Comparison of ENCODE assay signal across 34 mouse cellular contexts in the genomic region with DNA sequence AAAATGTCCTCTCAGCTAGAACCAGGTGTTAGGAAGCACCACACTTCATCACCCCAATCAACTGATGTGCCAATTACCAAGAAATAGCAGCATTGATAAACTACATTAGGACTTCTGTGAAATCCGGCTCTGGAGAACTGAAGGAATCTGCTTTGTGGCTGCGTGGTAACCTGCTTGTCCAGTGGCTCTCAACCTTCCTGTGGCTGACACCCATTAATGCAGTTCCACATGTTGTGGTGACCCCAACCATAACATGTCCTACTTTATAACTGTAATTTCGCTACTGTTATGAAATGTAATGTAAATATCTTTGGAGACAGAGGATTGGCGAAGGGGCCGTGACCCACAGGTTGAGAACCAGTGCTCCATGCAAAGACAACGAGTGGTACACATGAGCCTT.
"Had no signal": no experiment of that assay in that cellular context is flagged by ENCODE, and none has a peak within 500 bp of the region (broad histone marks: within the 10 kb centered on the region; RNA-seq: fewer than 3 reads in every experiment).

No protein-coding gene starts in this region.

- H3K9ac ChIP-seq: heart, embryonic 12.5 days; heart, embryonic 13.5 days; heart, embryonic 15.5 days; hindbrain, embryonic 12.5 days; hindbrain, embryonic 13.5 days; hindbrain, embryonic 14.5 days; hindbrain, embryonic 15.5 days; intestine, embryonic 15.5 days; kidney, embryonic 15.5 days had no signal

- ATAC-seq: hindbrain, embryonic 16.5 days; hindbrain, postnatal 0 days; inflammation-experienced regulatory T-cells, adult 6 months; intestine, embryonic 15.5 days; intestine, embryonic 16.5 days; intestine, postnatal 0 days had no signal

- H3K4me3 ChIP-seq: heart, embryonic 10.5 days; heart, embryonic 12.5 days; heart, embryonic 13.5 days; heart, embryonic 15.5 days; hindbrain, embryonic 10.5 days; hindbrain, embryonic 12.5 days; hindbrain, embryonic 13.5 days; hindbrain, embryonic 15.5 days; intestine, embryonic 15.5 days; kidney, embryonic 15.5 days; layer of hippocampus, adult 2 months had no signal

- H3K27ac ChIP-seq: heart, embryonic 10.5 days; heart, embryonic 13.5 days; heart, embryonic 15.5 days; hindbrain, embryonic 10.5 days; hindbrain, embryonic 12.5 days; hindbrain, embryonic 13.5 days; hindbrain, embryonic 14.5 days; hindbrain, embryonic 15.5 days; hindbrain, postnatal 0 days; intestine, embryonic 15.5 days; kidney, embryonic 15.5 days; kidney, postnatal 0 days; layer of hippocampus, adult 2 months had no signal

- H3K36me3 ChIP-seq: heart, embryonic 10.5 days; heart, embryonic 12.5 days; heart, embryonic 13.5 days; heart, embryonic 15.5 days; hindbrain, embryonic 10.5 days; hindbrain, embryonic 12.5 days; hindbrain, embryonic 13.5 days; hindbrain, embryonic 15.5 days; intestine, embryonic 15.5 days; kidney, embryonic 15.5 days had no signal

- DNase-seq: heart, postnatal 10 days; heart, postnatal 14 days; heart, postnatal 36 days; heart, postnatal 4 days; kidney, adult 11 months; kidney, adult 18-20 months; kidney, adult 2 months; kidney, adult 8-10 months; kidney, adult 9 months; kidney, postnatal 10 days; kidney, postnatal 14 days; kidney, postnatal 25 days; kidney, postnatal 36 days; kidney, postnatal 4 days; layer of hippocampus, postnatal 36 days had no signal

- H3K27me3 ChIP-seq: heart, embryonic 12.5 days; heart, embryonic 13.5 days; heart, embryonic 15.5 days; hindbrain, embryonic 12.5 days; hindbrain, embryonic 13.5 days; hindbrain, embryonic 15.5 days; intestine, embryonic 15.5 days; kidney, embryonic 15.5 days had no signal

- H3K9me3 ChIP-seq: heart, embryonic 10.5 days; heart, embryonic 12.5 days; heart, embryonic 13.5 days; heart, embryonic 15.5 days; hindbrain, embryonic 10.5 days; hindbrain, embryonic 12.5 days; hindbrain, embryonic 13.5 days; hindbrain, embryonic 15.5 days; intestine, embryonic 15.5 days; kidney, embryonic 15.5 days had no signal

- H3K4me1 ChIP-seq: heart, embryonic 10.5 days; heart, embryonic 12.5 days; heart, embryonic 13.5 days; heart, embryonic 15.5 days; hindbrain, embryonic 10.5 days; intestine, embryonic 15.5 days; kidney, embryonic 15.5 days had no signal

- H3K4me2 ChIP-seq: heart, embryonic 11.5 days; heart, embryonic 12.5 days; heart, embryonic 13.5 days; heart, embryonic 15.5 days; hindbrain, embryonic 12.5 days; hindbrain, embryonic 13.5 days; hindbrain, embryonic 14.5 days; hindbrain, embryonic 15.5 days; intestine, embryonic 15.5 days; kidney, embryonic 15.5 days had no signal
